Mouse (Mus musculus) Muller cell, postnatal 12 days (primary cell): ENCODE results near the gene Rnf114.

Experiments
- DNase-seq: peaks from one replicate; pipeline ENCODE4 v3.0.0-alpha.2; 2015; ENCODE audit errors: inconsistent ontology term

Rnf114 gene

DNA sequence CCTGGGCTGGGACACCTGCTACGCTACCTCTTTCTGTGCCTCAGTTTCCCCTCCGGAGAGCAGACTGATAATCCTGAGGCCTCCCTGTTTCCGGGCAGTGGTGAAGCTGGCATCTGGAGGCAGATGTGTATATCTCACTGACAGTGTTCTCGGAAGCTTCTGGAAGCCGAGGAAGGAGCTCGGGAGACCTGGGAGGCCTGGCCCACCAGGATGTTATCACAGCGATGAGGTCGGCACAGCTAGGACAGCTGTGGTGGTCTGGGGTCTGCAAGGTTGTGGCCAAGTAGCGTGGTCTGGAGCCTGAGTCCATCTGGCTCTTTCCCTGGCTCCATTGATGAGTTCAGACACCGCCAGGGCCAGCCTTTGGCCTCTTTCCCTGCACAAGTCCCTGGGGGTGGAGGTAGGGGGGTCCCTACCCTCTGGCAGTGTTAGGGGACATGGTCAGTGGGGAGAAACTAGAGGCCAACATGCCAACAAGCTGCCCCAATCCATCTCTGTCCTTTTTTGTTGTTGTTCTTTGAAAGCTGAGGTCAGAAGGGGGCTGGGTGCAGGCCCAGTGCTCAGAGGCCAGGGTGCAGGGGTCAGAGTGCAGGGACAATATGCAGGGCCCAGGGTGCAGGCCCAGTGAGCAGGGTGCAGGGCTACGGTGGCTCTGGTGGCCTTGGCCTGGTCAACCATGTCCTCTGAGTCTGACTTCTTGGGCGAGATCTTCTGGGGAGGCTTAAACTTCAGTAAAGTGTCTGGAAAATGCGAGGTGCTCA lies 72.3 kb downstream of the Rnf114 start:
- DNase-seq: no peak

DNA sequence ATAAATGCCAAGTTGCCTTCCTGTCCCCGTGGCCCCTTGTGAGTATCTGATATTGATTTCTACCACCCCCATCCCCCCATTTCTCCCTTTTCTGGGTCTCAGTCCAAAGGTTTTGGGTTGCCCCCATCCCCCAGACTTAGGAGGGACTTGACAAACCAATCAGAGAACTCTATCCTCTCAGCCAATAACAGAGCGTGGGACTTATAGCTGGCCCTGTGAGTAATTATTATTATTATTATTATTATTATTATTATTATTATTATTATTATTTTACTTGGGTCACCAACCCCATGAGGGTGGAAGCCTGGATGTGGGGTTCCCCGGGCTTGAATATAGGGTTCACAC lies 72.8 kb downstream of the Rnf114 start:
- no peak for DNase-seq

DNA sequence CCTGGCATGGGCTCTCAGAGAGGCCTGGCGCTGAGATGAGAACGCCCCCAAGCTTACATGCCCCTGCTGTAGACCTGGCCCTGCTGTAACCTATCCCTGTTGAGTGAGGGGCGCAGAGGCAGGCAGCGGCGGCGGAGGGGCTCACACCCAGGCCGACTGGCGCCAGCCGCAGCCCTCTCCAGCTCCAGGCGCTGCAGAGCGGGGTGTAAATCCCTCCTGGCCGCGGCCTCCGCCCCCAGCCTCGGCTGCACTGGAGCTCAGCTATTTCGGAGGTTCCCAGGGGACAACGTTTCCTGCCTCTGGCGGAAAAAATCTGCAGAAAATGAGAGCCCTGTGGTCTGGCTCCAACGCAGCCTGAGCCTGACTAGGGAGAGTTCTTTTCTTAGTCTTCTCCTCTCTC lies 73.2 kb downstream of the Rnf114 start:
- no peak for DNase-seq
